Mouse (Mus musculus) heart, postnatal 0 days (tissue): ENCODE data around the gene Diexf.

ENCODE experiments used
- CTCF ChIP-seq: IDR thresholded peaks from 2 replicates; pipeline ENCODE4 v1.5.1; 2016; ENCODE audit warnings: antibody characterized with exemption, control low read depth, low read depth
- EP300 ChIP-seq: IDR thresholded peaks from 2 replicates; pipeline ENCODE4 v1.6.1; 2016; ENCODE audit warnings: antibody characterized with exemption, low read depth

DNA sequence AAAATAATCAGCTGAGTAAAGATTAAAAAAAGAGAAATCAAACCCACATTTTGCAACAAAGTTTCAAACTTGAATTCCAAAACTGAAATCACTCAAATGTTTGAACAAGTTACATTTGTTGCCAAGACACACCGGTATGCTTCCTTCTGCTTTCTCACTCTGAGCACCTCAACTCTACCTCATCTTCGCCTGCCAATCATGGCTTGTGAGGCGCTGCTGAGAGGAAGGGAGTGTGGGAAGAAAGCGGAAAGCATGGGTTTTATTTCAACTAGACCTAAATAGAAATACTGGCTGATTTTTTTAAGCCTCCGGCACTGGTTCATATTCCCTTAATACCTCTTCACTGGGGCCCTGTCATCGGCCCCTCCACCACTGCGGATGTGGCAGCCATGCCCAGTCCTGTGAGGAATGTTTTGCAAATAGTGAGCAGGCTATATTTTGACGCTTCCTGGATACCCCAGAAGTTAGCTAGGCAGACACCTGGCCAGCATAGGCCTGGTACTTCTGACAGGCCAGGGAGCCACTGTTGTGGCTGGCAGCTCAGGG lies 12.5 kb upstream of the Diexf start:
- TF ChIP-seq CTCF (no peak), EP300 (no peak)
